Mouse (Mus musculus) erythroblast, embryonic 14.5 days (primary cell): ENCODE results near the gene Fam126a.

Experiments
- GATA1 ChIP-seq: IDR thresholded peaks from 2 replicates; pipeline ENCODE4 v1.6.1; 2012; ENCODE audit warnings: low read length, inconsistent platforms, mixed read lengths
- TAL1 ChIP-seq: IDR thresholded peaks from 3 replicates; pipeline ENCODE4 v1.6.1; 2012; ENCODE audit warnings: low read length, inconsistent platforms, mixed read lengths

GRCm38 (mm10) chr5:23953047-23953446 lies 77.4 kb downstream of the Fam126a start:
- TF ChIP-seq GATA1 (no peak), TAL1 (no peak)
